Mouse (Mus musculus) embryonic stem cell, embryonic (primary cell): ENCODE results near the gene Hipk4.
"Not testable (repeated sequence)": the region's sequence is repeated elsewhere in the genome, so short reads cannot be mapped to it uniquely, and the experiment has no call there.

Source experiments
- CTCF ChIA-PET, 4 experiments: fragments of 300-600 bp in 2 of 4; fragments of 350-600 bp in 2 of 4; sonication (Branson Sonifier 250); formaldehyde crosslinking; loops; one replicate each; lab custom pipeline; 2022; ENCODE audit warnings: inconsistent platforms in 2 of 4; lab: Charles Lee
- POLR2A ChIA-PET, 4 experiments: fragments of 300-600 bp in 2 of 4; fragments of 350-600 bp in 2 of 4; sonication (Branson Sonifier 250); formaldehyde crosslinking; loops; one replicate each; lab custom pipeline; 2022; ENCODE audit warnings: antibody characterized with exemption in 4 of 4, inconsistent platforms in 1 of 4; lab: Charles Lee

Gene Hipk4

DNA sequence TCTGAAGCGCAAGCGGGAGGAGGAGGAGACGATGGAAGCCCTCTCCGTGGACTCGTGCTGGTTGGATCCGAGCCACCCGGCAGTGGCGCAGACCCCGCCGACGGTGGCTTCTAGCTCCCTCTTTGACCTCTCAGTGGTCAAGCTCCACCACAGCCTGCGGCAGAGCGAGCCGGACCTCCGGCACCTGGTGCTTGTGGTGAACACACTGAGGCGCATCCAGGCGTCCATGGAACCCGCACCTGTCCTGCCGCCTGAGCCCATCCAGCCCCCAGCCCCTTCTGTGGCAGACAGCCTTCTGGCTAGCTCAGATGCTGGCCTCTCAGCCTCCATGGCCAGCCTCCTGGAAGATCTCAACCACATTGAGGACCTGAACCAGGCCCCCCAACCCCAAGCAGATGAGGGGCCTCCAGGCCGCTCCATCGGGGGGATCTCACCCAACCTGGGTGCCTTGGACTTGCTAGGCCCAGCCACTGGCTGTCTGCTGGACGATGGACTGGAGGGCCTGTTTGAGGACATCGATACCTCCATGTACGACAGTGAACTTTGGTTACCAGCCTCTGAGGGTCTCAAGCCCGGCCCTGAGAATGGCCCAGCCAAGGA, 33.7 kb upstream of the Hipk4 start:
- POLR2A ChIA-PET, result interaction anchor here in 3 of 4 experiments (0.6 to 17.5 kb wide), 23 partner anchors 8 to 179 kb away, joined by 3 to 551 read pairs (median 5); partner anchors contain the start of genes Prx (in 2 of the 3), 2310022A10Rik (in 1 of the 3), Akt2 (in 1 of the 3) and Pld3 (in 1 of the 3)
- CTCF ChIA-PET, result interaction anchor here (0.6 to 5.5 kb wide), 7 partner anchors 14 to 61 kb away, joined by 3 to 131 read pairs (median 5); partner anchors contain the start of gene Prx (in 1 of the 4)

DNA sequence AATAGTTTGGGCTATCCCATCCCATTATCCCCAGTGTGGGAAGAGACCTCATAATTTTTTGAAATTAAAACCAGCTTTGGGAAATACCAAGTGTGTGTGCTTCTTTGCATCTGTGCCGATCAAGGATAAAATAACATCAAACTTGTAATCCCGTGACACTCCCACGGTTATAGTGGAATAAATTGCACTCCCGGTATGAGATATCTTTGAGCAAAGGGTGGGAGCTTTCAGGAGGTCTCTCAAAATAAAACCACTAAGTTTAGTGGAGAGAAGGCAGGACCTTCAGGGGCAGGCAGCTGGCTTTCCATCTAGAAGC, 32.9 kb upstream of the Hipk4 start:
- ChIA-PET POLR2A (interaction anchor here (0.6 to 17.5 kb wide), 63 partner anchors 9 to 889 kb away, joined by 3 to 551 read pairs (median 5); partner anchors contain the start of genes Prx (in 3 of the 4), Sertad3 (in 3 of the 4), Akt2 (in 2 of the 4) and Blvrb (in 1 of the 4)), CTCF (interaction anchor here (0.5 to 5.5 kb wide), 61 partner anchors 9 to 1390 kb away, joined by 3 to 131 read pairs (median 6); partner anchors contain the start of genes Blvrb (in 1 of the 4), Coq8b (in 1 of the 4), Prx (in 1 of the 4) and Sertad3 (in 1 of the 4))

DNA sequence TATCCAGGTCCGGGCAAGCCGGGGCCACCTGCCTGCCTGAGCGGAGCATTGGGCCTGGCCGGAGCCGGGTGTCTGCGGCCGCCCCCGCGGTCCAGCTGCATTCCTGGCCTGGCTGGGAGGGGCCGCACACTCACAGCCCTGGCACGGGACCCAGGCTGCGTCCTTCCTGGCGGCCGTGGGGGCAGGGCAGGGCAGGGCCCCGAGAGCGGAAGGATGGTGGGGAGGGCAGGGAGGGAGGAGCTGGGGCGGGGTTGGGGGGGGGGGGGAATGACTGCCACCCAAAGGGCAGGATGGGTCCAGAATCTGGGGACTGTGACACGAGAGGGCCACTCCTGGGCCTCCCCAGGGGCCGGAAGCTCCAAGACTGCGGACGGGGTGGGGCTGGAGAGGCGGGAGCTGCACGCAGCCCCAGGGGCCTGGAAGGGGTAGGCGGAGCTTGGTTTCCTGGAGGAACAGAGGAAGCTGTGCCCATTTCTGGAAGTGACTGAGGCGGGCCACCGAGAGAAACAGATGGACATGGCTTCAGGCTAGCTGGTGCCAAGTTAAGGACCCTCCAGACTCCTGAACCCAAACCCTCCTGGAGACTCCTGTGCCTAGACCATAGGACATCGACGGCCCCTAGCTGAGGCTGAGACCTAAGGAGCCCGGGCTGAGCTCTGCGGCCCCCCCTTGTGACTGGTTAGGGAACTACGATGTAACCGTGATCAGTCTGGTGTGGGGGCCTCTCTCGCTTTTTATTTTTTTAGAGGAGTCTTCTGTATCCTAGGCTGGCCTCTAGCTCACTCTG, 32.3 kb upstream of the Hipk4 start:
- CTCF ChIA-PET, result interaction anchor here (0.5 to 5.5 kb wide), 92 partner anchors 9 to 1856 kb away, joined by 3 to 131 read pairs (median 4); partner anchors contain the start of genes Prx (in 3 of the 4), BC024978 (in 1 of the 4), Blvrb (in 1 of the 4) and Coq8b (in 1 of the 4)
- POLR2A ChIA-PET, result interaction anchor here (0.5 to 17.5 kb wide), 100 partner anchors 8 to 888 kb away, joined by 3 to 551 read pairs (median 4); partner anchors contain the start of genes Prx (in 3 of the 4), Sertad3 (in 3 of the 4), Akt2 (in 2 of the 4) and BC024978 (in 1 of the 4)

DNA sequence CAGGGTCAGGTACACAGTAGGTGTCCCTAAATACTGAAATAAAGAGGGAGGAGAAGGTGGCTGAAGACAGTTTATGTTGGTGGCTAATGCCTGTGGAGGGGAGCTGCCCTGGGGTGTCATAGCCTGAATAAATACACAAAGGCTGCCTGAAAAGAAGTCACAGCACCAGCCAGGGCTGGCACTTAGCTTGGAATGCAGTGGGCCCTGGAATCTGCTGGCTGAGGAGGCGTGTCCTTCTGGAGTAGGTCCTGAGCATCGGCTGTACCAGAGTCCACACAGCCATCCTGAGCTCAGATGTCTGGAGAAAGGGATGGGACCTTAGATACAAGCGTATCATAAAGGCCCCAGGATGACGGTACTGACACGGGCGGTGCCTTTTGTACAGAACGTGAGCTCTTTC, 31.2 kb upstream of the Hipk4 start:
- ChIA-PET CTCF (interaction anchor here (0.6 to 5.5 kb wide), 27 partner anchors 9 to 296 kb away, joined by 3 to 131 read pairs (median 9); partner anchors contain the start of genes BC024978 (in 1 of the 4), Blvrb (in 1 of the 4), Coq8b (in 1 of the 4) and Prx (in 1 of the 4)), POLR2A (interaction anchor here (0.6 to 17.5 kb wide), 36 partner anchors 8 to 313 kb away, joined by 3 to 551 read pairs (median 5); partner anchors contain the start of genes Prx (in 3 of the 4), Akt2 (in 1 of the 4), Blvrb (in 1 of the 4) and Rab4b (in 1 of the 4))

DNA sequence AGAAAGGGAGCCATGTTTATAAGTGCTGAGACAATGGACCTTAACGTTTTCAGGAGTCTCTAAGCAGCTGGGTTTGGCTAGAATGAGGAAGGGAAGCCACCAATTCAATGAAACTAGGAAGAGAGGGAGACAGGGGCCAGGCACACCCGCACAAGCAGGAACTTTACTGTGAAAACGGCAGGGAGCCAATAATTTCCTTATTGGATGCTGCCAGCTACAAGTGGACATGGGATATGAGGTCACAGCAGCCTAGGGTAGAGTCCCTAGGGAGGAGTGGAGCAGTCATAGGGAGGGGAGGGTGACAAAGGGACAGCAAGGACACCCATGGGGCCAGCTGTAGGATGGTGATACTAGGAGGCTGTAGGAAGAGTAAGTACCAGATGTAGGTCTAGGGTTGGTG, 30.0 kb upstream of the Hipk4 start:
- CTCF ChIA-PET, result interaction anchor here in 3 of 4 experiments (0.6 to 3.8 kb wide), 5 partner anchors 11 to 262 kb away, joined by 3 to 131 read pairs (median 3); partner anchors contain the start of gene Prx (in 1 of the 3)

DNA sequence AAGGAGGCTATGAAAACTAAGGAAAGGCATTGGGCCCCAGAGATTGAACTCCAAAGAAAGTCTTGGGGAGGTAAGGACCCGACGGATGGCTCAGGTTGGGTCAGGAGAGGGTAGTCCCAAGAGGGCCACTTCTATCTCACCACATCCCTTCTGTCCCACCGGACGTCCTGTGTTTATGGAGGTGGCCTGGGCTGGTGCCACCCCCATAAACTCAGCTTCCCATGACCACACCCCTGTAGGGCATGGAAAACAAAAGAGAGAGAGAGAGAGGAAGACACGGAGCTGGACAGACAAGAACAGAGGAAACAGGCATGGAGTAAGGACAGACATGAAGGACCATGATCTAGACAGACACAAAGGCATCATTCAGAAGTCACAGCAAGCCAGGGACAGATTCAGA, 29.6 kb upstream of the Hipk4 start:
- ChIA-PET POLR2A (interaction anchor here in 3 of 4 experiments (2.1 to 17.5 kb wide), 5 partner anchors 9 to 18 kb away, joined by 7 to 551 read pairs (median 109); partner anchors contain the start of gene Prx (in 2 of the 3)), CTCF (interaction anchor here in 3 of 4 experiments (0.6 to 3.8 kb wide), 4 partner anchors 11 to 263 kb away, joined by 3 to 131 read pairs (median 3); partner anchors contain the start of gene Prx (in 1 of the 3))

More for the DNA sequence above, 30.0 kb upstream of the Hipk4 start:
- POLR2A ChIA-PET, result interaction anchor here in 3 of 4 experiments (1.0 to 17.5 kb wide), 6 partner anchors 10 to 17 kb away, joined by 3 to 551 read pairs (median 96); partner anchors contain the start of gene Prx (in 2 of the 3)

DNA sequence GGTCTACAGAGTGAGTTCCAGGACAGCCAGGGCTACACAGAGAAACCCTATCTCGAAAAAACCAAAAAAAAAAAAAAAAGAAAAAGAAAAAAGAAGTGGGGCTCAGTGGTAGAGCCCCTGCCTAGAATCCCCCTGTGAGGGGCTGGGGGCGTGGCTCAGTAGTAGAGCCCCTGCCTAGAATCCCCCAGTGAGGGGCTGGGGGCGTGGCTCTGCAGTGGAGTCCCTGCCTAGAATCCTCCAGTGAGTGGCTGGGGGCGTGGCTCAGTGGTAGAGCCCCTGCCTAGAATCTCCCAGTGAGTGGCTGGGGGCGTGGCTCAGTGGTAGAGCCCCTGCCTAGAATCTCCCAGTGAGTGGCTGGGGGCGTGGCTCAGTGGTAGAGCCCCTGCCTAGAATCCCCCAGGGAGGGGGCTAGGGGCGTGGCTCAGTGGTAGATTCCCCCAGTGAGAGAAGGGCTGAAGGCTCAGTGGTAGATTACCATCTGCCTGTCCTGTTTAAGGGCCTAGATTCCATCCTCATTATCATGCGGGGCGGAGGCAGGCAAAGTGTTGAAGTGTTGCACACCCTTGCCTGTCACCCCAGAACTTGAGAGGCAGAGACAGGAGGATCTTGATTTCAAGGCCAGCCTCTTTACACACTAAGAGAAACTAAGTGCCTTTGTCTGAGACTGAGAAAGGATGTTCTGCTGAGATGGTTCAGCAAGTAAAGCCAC, 28.3 kb upstream of the Hipk4 start:
- POLR2A ChIA-PET, result interaction anchor here in 3 of 4 experiments (1.0 to 17.5 kb wide), 5 partner anchors 8 to 22 kb away, joined by 4 to 551 read pairs (median 109); partner anchors contain the start of gene Prx (in 2 of the 3)

DNA sequence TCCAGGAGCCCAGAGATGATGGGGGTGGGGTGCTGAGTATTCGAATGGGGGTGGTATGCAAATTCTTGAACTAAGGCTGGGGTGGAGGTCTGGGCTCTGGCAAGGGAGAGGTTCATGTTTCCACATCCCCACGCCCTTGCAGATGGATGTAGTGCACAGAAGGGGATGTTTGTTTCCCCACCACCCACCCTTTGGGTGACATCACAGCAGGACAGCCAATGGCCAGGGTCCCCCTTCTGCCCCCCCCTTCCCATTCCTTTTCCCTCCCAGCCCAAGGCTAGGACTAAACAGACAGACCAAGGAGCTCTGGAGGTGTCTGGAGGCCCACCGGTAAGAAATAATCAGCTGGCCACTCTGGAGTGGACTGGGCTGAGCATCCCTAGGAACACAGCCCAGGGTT, 24.0 kb upstream of the Hipk4 start, which contains the start of gene Prx:
TSS of gene Prx (plus strand) at position 289 of the 400 bp plus-strand sequence.
- ChIA-PET CTCF (interaction anchor here (0.5 to 10.6 kb wide), 7 partner anchors 8 to 214 kb away, joined by 3 to 131 read pairs (median 3); partner anchors contain the start of gene Sertad1 (in 1 of the 4)), POLR2A (interaction anchor here (0.6 to 15.7 kb wide), 16 partner anchors 8 to 167 kb away, joined by 3 to 551 read pairs (median 4); partner anchors contain the start of gene Sertad1 (in 3 of the 4))

More for the DNA sequence above, 28.3 kb upstream of the Hipk4 start:
- CTCF ChIA-PET, result not testable (repeated sequence)

DNA sequence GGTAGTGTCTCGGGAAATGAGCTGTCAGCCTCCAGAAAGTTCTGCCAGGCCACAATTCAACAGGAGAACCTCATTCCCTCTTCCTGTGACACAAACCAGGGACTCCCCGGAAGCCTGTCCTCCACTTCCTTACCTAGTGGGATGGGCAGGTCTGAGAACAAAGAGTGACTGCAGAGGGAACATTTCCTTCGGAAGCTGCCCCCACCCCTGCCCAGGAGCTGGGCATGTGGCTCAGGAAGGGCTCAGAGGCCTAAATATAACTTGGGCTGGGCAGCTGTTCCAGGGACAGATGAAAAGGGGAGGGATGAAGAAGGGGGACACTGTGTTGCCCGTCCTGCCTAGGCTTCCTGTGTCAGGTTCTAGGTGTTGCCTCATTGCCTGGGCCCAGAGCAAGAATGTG, 21.4 kb upstream of the Hipk4 start:
- ChIA-PET CTCF (interaction anchor here in 3 of 4 experiments (0.5 to 10.6 kb wide), 10 partner anchors 10 to 142 kb away, joined by 3 to 131 read pairs (median 4); no protein-coding TSS in a partner anchor), POLR2A (interaction anchor here (0.5 to 15.7 kb wide), 16 partner anchors 9 to 1713 kb away, joined by 3 to 551 read pairs (median 4); partner anchors contain the start of genes Sertad1 (in 3 of the 4) and Sertad3 (in 1 of the 4))

DNA sequence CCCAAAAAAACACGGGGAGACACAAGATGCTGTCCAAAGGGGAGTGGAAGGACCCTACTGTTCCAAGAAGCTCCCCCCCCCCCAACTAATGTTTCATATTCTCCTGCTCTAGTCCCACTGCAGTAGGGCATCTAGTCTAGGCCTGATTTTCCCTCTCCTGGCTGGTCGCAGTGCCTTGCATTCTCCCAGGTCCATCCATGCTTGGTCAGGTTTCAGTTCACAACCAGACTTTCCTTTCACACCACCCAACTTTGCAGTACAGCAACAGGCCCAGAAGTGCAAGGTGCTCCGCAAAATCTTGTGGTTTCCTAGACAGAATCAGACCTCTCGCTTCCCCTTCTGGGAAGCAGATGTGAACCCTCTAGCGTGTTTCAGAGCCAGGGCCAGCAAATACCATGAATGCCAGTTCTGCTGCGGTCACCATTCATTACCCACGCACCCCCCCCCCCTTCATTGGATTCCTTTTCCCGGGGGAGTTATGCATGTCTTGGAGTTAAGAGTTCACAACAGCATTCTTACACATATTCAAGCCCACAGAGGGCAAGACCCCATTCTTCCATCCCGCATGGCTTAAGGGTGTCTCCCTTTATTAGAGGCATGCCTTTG, 16.2 kb upstream of the Hipk4 start:
- POLR2A ChIA-PET, result interaction anchor here (0.5 to 15.7 kb wide), 112 partner anchors 8 to 1707 kb away, joined by 3 to 551 read pairs (median 6); partner anchors contain the start of genes Prx (in 3 of the 4), Sertad1 (in 3 of the 4), Map3k10 (in 2 of the 4) and Rab4b (in 2 of the 4)
- CTCF ChIA-PET, result interaction anchor here (0.6 to 10.6 kb wide), 21 partner anchors 10 to 181 kb away, joined by 3 to 131 read pairs (median 13); partner anchors contain the start of genes Sertad1 (in 3 of the 4) and Hipk4 (in 1 of the 4)

DNA sequence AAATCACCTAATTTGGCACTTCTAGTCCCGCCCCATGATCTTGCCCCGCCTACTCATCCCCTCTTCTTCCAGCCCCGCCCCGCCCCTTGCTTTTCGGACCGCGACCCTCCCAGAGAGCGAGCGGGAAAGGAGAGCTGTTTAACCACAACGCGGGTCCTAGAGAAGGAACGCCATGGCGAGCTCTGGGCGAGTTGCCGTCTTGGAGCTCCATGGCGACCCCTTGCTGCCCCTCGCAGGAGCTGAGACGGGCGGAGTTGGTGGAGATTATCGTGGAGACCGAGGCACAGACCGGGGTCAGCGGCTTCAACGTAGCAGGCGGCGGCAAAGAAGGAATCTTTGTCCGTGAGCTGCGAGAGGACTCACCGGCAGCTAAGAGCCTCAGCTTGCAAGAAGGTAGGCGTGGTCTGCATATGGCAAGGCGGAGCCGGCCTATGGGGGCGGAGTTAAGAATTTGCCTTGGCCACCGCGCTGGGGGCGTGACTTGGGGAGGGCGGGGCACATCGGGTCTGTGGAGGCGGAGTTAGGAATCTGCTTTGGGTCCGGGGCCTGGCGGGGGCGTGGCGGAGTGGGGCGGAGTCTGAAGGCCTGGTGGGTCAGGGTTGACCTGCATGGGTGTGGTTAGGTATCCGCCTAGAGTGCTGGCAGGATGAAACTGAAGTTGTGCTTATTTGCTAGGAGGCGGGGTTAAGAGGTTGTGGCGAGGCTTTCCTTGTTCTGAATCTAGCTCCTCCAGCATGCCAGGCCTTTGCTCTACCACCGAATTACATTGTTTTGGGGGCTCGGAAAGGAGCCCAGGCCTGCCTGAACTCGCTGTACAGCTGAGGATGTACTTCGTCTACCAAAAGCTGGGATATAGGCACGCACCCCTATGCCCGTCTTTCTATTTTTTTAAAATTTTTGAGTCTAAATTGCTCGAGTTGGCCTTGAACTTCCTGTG, 15.1 kb upstream of the Hipk4 start:
- POLR2A ChIA-PET, result interaction anchor here (0.5 to 15.7 kb wide), 174 partner anchors 9 to 1706 kb away, joined by 3 to 551 read pairs (median 5); partner anchors contain the start of genes Sertad1 (in 4 of the 4), Prx (in 3 of the 4), Sertad3 (in 3 of the 4) and Map3k10 (in 2 of the 4)

DNA sequence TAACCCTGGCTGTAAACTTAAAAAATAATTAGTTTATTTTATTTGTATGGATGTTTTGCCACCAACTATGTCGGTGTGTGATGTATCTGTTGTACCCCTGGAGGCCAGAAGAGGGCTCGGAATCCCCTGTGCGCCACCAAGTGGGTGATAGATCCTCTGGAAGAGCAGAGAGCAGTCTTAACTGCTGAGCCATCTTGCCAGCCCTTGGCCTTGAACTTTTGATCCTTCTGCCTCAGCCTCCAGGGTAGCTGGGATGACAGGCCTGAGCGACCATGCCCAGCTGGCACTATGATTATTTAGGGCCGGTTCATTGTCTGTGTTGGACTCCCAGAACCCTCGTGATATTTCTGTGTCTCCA, 14.4 kb upstream of the Hipk4 start:
- ChIA-PET CTCF (interaction anchor here (0.6 to 10.6 kb wide), 35 partner anchors 8 to 1219 kb away, joined by 3 to 131 read pairs (median 6); partner anchors contain the start of genes Ttc9b (in 2 of the 4), Hipk4 (in 1 of the 4), Sertad1 (in 1 of the 4) and Zfp60 (in 1 of the 4)), POLR2A (interaction anchor here (0.6 to 15.7 kb wide), 76 partner anchors 10 to 334 kb away, joined by 3 to 551 read pairs (median 8); partner anchors contain the start of genes Sertad1 (in 3 of the 4), Prx (in 2 of the 4), Sertad3 (in 2 of the 4) and Akt2 (in 1 of the 4))

More for the DNA sequence above, 15.1 kb upstream of the Hipk4 start:
- CTCF ChIA-PET, result interaction anchor here (0.6 to 10.6 kb wide), 61 partner anchors 9 to 1345 kb away, joined by 3 to 131 read pairs (median 5); partner anchors contain the start of genes Sertad1 (in 3 of the 4), Ttc9b (in 2 of the 4), Hipk4 (in 1 of the 4) and Prx (in 1 of the 4)

DNA sequence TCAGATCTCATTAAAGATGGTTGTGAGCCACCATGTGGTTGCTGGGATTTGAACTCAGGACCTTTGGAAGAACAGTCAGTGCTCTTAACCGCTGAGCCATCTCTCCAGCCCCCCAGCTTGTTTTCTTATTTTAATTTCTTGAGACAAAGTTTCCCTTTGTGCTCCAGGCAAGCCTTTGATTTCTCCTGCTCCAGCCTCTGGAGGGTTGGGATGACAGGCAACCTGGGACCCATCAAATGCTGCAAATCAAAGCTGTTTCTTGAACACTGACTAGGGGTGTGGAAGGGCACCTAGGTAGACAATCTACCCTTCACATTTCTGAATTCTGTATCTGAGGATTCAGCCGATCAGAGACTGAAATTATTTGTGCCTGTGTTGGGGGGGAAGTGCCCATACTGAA, 12.3 kb upstream of the Hipk4 start:
- POLR2A ChIA-PET, result interaction anchor here in 2 of 4 experiments (0.8 to 15.7 kb wide), 15 partner anchors 8 to 164 kb away, joined by 3 to 405 read pairs (median 3); partner anchors contain the start of genes Sertad1 (in 2 of the 2) and Prx (in 1 of the 2)
- CTCF ChIA-PET, result interaction anchor here (0.7 to 4.4 kb wide), 14 partner anchors 9 to 61 kb away, joined by 3 to 57 read pairs (median 4); partner anchors contain the start of gene Sertad1 (in 1 of the 4)

DNA sequence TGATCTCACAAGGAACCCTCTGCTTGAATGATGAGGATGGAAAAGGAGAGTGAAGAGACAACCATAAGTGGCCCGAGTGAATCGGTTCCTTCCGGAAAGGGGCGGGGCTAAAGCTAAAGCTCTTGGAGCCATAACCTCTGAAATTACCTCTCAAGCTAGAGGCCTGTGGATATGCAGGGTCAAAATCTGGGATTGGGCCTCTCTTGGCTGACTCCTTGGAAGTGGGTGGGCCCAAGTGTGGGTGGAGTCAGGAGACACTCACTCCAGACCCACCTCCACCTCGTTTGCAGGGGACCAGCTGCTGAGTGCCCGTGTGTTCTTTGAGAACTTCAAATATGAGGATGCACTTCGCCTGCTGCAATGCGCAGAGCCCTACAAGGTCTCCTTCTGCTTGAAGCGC, 8.1 kb upstream of the Hipk4 start:
- ChIA-PET POLR2A (interaction anchor here (0.5 to 2.0 kb wide), 17 partner anchors 9 to 206 kb away, joined by 3 to 10 read pairs (median 4); partner anchors contain the start of gene Sertad1 (in 3 of the 4)), CTCF (interaction anchor here (0.6 to 2.1 kb wide), 10 partner anchors 11 to 282 kb away, joined by 3 to 14 read pairs (median 5); partner anchors contain the start of genes Coq8b (in 1 of the 4) and Zfp607b (in 1 of the 4))
